Comparison of ENCODE assay signal across 9 mouse cellular contexts in genomic region chr7:141096649-141097056, GRCm38 (mm10). TPM values are rescaled to one million over a fixed set of nuclear protein-coding genes. Genes with fewer than 3 reads are reported as not detected.
DNase-seq lines count a peak whose midpoint lies in the region; ATAC-seq lines count a peak whose summit lies in the region.
"Had no signal": no experiment of that assay in that cellular context is flagged by ENCODE, and none has a peak within 500 bp of the region (broad histone marks: within the 10 kb centered on the region; RNA-seq: fewer than 3 reads in every experiment).

No protein-coding gene starts in this region.

- ATAC-seq in heart, embryonic 13.5 days (ENCODE audit: extremely low read depth, insufficient number of reproducible peaks, low FRiP score, low TSS enrichment) = no peak
- ATAC-seq in limb, embryonic 13.5 days (ENCODE audit: low FRiP score, low read depth) = no peak

- H3K27ac ChIP-seq in heart, embryonic 13.5 days (replicated peaks) = no peak overlapping the region
- H3K27ac ChIP-seq in limb, embryonic 13.5 days = no peak overlapping the region
- H3K27ac ChIP-seq: limb, embryonic 12.5 days had no signal

- H3K9me3 ChIP-seq in heart, embryonic 13.5 days = no peaks in the 10 kb centered on the region
- H3K9me3 ChIP-seq in limb, embryonic 13.5 days = no peaks in the 10 kb centered on the region
- H3K9me3 ChIP-seq: limb, embryonic 12.5 days had no signal

- H3K27me3 ChIP-seq in heart, embryonic 13.5 days (replicated peaks) = peaks cover 74% of the 10 kb centered on the region
- peaks cover 56% of the 10 kb centered on the region for H3K27me3 ChIP-seq in limb, embryonic 13.5 days

- H3K4me1 ChIP-seq in heart, embryonic 13.5 days = peaks cover 27% of the 10 kb centered on the region
- H3K4me1 ChIP-seq in limb, embryonic 13.5 days = peaks cover 21% of the 10 kb centered on the region

- no peaks in the 10 kb centered on the region for H3K36me3 ChIP-seq in heart, embryonic 13.5 days
- H3K36me3 ChIP-seq in limb, embryonic 13.5 days = no peaks in the 10 kb centered on the region
- H3K36me3 ChIP-seq: limb, embryonic 12.5 days had no signal

- DNase-seq in ovary, postnatal 36 days (ENCODE audit: low spot score) = peak; percentile 27
- DNase-seq in ovary, postnatal 10 days (ENCODE audit: low spot score) = no peak
- peak; percentile 92 for DNase-seq in naive thymus-derived CD4-positive, alpha-beta T cell, adult 2 months (ENCODE audit: low read depth)
- no peak for DNase-seq in cerebellum, postnatal 36 days
- no peak for DNase-seq in frontal cortex, adult 2 months (ENCODE audit: extremely low spot score in 1 of 2, low spot score in 1 of 2)
- DNase-seq in urinary bladder, postnatal 14 days (ENCODE audit: low spot score) = no peak

- 22% methylated on average over 6 of the region's 6 CpGs for WGBS in heart, embryonic 13.5 days
- WGBS in limb, embryonic 13.5 days = 48% methylated on average over 6 of the region's 6 CpGs

- H3K4me2 ChIP-seq in heart, embryonic 13.5 days = peak overlapping the region; percentile 37
- peak overlapping the region; percentile 7; the same call in 1 of the 2 replicates for H3K4me2 ChIP-seq in limb, embryonic 13.5 days (replicated peaks)
- H3K4me2 ChIP-seq: limb, embryonic 12.5 days had no signal

- H3K9ac ChIP-seq in heart, embryonic 13.5 days = 0 out of 2 replicates have a peak overlapping the region, but pooled peaks have one; percentile 17
- H3K9ac ChIP-seq in limb, embryonic 13.5 days = no peak overlapping the region
- H3K9ac ChIP-seq: limb, embryonic 12.5 days had no signal

- H3K4me3 ChIP-seq in heart, embryonic 13.5 days = peak overlapping the region; percentile 8; the same call in 1 of the 2 replicates
- H3K4me3 ChIP-seq in limb, embryonic 13.5 days = no peak overlapping the region
- H3K4me3 ChIP-seq: limb, embryonic 12.5 days had no signal

RNA-seq across cellular contexts. Expression of gene Sigirr, which starts 3.7 kb away (rescaled TPM):
- polyA plus RNA-seq in heart, embryonic 13.5 days (2015; fragmentation: Nextera tagmentation; extraction: Ambion mirVana) = 3.4 and 3.5 TPM in 2 replicates
- polyA plus RNA-seq in limb, embryonic 13.5 days (2015; fragmentation: Nextera tagmentation; extraction: Ambion mirVana) = 2.7 and 3.1 TPM in 2 replicates
- polyA plus RNA-seq in frontal cortex, adult 2 months (2012; rRNA removed) = 3.7 and 4.0 TPM in 2 replicates

RNA-seq across cellular contexts. Expression of gene Pkp3, which starts 18.6 kb away (rescaled TPM):
- polyA plus RNA-seq in heart, embryonic 13.5 days (2015; fragmentation: Nextera tagmentation; extraction: Ambion mirVana) = 0.31 and 0.72 TPM in 2 replicates
- 23.9 and 25.5 TPM in 2 replicates for polyA plus RNA-seq in limb, embryonic 13.5 days (2015; fragmentation: Nextera tagmentation; extraction: Ambion mirVana)
- 0.11 and 0.22 TPM in 2 replicates for polyA plus RNA-seq in frontal cortex, adult 2 months (2012; rRNA removed)

RNA-seq across cellular contexts. Expression of gene Ano9, which starts 21.0 kb away (rescaled TPM):
- 0.21 and 0.23 TPM in 2 replicates for polyA plus RNA-seq in heart, embryonic 13.5 days (2015; fragmentation: Nextera tagmentation; extraction: Ambion mirVana)
- 1.3 and 2.1 TPM in 2 replicates for polyA plus RNA-seq in limb, embryonic 13.5 days (2015; fragmentation: Nextera tagmentation; extraction: Ambion mirVana)
- polyA plus RNA-seq in frontal cortex, adult 2 months (2012; rRNA removed) = 0.08 and 0.10 TPM in 2 replicates

RNA-seq across cellular contexts. Expression of gene Ptdss2, which starts 25.5 kb away (rescaled TPM):
- polyA plus RNA-seq in heart, embryonic 13.5 days (2015; fragmentation: Nextera tagmentation; extraction: Ambion mirVana) = 57.9 and 66.4 TPM in 2 replicates
- polyA plus RNA-seq in limb, embryonic 13.5 days (2015; fragmentation: Nextera tagmentation; extraction: Ambion mirVana) = 85.5 and 89.2 TPM in 2 replicates
- polyA plus RNA-seq in frontal cortex, adult 2 months (2012; rRNA removed) = 52.1 and 62.4 TPM in 2 replicates

RNA-seq across cellular contexts. Expression of gene B4galnt4, which starts 35.7 kb away (rescaled TPM):
- 1.6 and 2.7 TPM in 2 replicates for polyA plus RNA-seq in heart, embryonic 13.5 days (2015; fragmentation: Nextera tagmentation; extraction: Ambion mirVana)
- polyA plus RNA-seq in limb, embryonic 13.5 days (2015; fragmentation: Nextera tagmentation; extraction: Ambion mirVana) = 21.5 and 26.9 TPM in 2 replicates
- polyA plus RNA-seq in frontal cortex, adult 2 months (2012; rRNA removed) = 99.1 and 103 TPM in 2 replicates

Comparison
In these comparisons a context has a peak if more than half of its experiments do, and no peak if none do; other contexts are left out.
1. DNase-seq: peak in ovary, postnatal 36 days (single experiment) and naive thymus-derived CD4-positive, alpha-beta T cell, adult 2 months (single experiment); none in ovary, postnatal 10 days (single experiment), cerebellum, postnatal 36 days (0 of 2), frontal cortex, adult 2 months (0 of 2) and urinary bladder, postnatal 14 days (single experiment).
2. RNA of gene Pkp3, which starts 18.6 kb away (polyA plus RNA-seq): 23.9 to 25.5 TPM in limb, embryonic 13.5 days; 0.31 to 0.72 TPM in heart, embryonic 13.5 days and 0.11 to 0.22 TPM in frontal cortex, adult 2 months; every median in the first group is over 10 times any median in the second.